Mouse (Mus musculus) cerebellum, postnatal 4 days (tissue): ENCODE measurements at regions not wholly inside any gene's neighbourhood (a gene's known extent, or its start where the extent isn't known, plus 50 kb on each side); places are given as distances from the start of the nearest gene placed in this dataset.

ENCODE experiments used
- DNase-seq, 2 experiments: peaks; one replicate each; pipeline ENCODE4 v3.0.0; 2022; ENCODE audit warnings: low spot score in 2 of 2, mixed read lengths in 1 of 2

DNA sequence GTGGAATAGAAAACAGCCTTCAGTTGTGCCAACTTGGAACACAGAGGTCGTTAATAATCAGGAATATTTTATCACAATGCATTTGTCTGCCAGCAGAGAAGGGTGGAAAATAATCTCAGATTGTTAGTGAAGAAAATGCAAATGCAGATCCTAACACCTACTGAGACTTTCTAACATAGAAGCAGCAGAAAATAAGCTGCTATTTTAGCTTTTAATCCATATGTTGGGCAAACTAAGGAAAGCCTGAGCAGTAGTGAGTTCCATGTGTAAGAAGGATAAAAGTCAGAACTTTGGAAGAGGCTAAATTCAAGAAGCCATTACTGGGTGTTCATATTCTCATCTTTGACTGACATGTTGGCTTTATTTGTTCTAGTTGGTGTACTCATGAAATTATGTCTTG is 119.8 kb upstream of the Sphkap start:
- no peak for DNase-seq

DNA sequence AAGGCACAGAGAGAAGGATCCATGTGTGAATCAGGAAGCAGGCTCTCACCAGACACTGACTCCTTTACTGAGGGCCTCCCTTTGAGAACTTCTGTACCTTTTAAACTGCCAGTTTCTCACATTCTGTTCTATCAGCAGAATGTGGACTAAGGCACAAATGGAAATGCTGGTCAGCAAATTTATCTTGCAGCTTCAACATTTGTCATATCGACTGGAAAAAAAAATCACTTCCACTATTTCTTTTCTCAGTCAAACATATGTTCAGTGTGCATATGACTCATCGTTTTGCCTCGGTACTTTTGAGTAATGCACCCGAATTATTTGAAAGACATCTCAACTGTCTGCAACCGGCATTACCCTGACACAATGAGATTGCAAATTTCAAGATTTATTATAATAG is 101.4 kb upstream of the Sphkap start:
- no peak for DNase-seq

DNA sequence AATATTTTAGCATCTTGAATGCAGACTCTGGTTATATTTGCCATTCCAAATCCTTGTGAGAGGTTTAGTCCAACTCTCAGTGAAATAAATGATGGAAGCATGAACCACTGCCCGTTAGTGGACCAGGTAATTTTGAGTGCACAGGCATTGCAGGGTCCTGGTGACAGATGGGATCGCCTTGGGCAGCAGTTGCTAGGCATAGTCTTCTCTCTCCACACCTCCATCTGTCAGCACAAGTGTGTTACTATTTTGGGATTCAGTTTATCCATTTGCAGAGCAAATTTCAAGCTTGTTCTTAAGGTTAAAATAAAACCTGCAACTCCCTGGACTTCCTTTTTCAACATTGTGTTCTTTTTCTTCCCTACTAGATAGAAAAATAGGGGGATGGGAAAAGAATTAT is 97.4 kb upstream of the Sphkap start:
- DNase-seq: peak in 1 of 2 experiments; percentile 10

DNA sequence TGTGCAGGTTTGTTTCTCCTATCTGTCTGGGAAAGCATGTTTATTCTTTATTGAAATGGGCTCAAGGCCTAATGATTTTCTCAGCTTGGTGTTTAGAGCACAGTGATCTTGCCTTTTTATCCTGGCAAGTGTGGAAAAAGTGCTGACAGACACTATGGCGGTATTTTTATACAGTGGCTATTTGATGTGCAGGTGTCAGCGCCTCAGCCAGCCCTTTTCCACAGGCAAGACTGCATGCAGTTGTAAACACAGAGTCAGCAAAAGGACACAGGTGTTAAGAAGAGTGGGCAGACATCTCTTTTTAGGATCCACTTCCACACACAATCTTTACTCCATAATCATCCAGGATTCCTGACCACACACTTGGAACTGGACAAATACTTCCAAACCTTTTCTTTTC is 88.9 kb upstream of the Sphkap start:
- no peak for DNase-seq

DNA sequence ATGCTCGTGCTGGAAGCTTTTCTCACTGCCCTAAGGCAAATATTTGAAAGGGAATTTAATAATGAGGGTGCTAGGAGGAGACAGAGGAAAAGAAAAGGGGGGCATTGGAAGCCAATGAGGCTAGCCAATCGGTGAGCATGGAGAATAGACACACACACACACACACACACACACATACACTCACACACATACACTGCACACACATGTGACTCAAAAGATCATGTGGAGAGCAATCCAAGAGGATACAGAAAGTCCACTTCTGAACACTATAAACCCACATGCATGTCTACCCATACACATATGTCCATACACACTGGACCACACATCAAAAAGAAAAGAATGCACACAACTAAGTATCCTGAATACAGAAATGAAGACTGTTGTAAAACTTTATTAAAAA is 88.4 kb upstream of the Sphkap start:
- DNase-seq: no peak

DNA sequence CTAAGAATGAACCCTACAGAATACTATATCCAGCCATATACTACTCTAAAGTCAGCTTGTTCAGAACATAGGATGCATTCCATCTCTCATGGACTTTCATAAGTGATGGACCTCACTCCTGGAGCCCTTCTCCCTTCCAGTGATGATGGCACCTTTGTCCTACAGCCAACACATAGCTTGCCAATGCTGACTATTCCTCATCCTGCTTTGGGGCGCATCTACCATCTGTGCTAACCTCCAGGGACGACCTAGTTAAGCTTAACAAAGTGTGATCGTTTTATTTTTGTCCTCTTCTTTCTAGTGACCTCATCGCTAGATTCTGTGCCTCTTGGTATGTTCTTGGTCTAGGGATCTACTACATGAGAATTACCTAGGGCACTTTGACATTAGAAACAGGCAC is 87.0 kb upstream of the Sphkap start:
- no peak for DNase-seq

DNA sequence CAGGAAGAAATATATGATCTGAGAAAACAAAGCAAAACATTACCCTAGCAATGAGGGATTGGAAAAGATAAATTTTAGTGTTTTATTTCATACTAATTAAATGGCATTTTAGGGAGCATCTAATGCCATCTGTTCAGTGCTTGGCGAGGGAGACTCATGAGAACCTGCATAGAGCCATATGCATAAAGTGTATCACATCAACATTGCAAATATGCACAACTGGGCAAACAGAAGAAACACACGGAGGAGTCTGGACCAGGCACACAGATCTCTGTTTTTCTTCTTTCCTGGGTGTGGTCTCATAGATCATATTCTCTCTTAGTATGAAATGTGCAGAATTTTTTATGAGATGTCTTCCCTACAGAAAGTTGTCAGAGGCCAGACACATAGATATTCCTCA is 71.1 kb upstream of the Sphkap start:
- DNase-seq: no peak
